Mouse (Mus musculus): ENCODE results near the gene Anapc15-ps. TPM values are rescaled to one million over a fixed set of nuclear protein-coding genes. Genes with fewer than 3 reads are reported as not detected.

The Anapc15-ps gene
- polyA plus RNA-seq, 1 experiment = 0.37 TPM

GRCm38 (mm10) chr10:95677356-95678109, 4.3 kb upstream of the Anapc15-ps start:
- Histone ChIP-seq H3ac (ENCODE audit: control insufficient read depth, insufficient read length) (no peak overlapping the region), H3K36me3 (ENCODE audit: control insufficient read depth, insufficient read depth) (no peaks in the 10 kb centered on the region), H3K4me2 (ENCODE audit: low read depth) (peak overlapping the region; percentile 48), H3K79me2 (ENCODE audit: control insufficient read depth, insufficient read depth) (no peaks in the 10 kb centered on the region), H3K4me3 (no peak overlapping the region), H3K27me3 (ENCODE audit: control insufficient read depth, insufficient read depth, insufficient read length) (no peaks in the 10 kb centered on the region)
- no peak for TF ChIP-seq POLR2AphosphoS2 (IDR thresholded peaks at IDR 0.05; ENCODE audit: insufficient read length, low read depth)
- no peak for TF ChIP-seq SRF (IDR thresholded peaks at IDR 0.05; ENCODE audit: control insufficient read depth, insufficient read length, low read depth)
- no peak for TF ChIP-seq MAX (IDR thresholded peaks at IDR 0.05; ENCODE audit: low read depth)
- peak in 2 of 3 experiments; percentile 81 to 83 for TF ChIP-seq MYOD1 (IDR thresholded peaks at IDR 0.05; ENCODE audit: control insufficient read depth in 1 of 3, insufficient read length in 2 of 3, low read depth in 2 of 3)
- TF ChIP-seq MYOG (IDR thresholded peaks at IDR 0.05; ENCODE audit: control insufficient read depth in 1 of 3, insufficient read depth in 1 of 3, insufficient read length in 2 of 3, low read depth in 2 of 3) = peak in 2 of 3 experiments; percentile 9 to 51
- no peak for TF ChIP-seq POLR2A (IDR thresholded peaks at IDR 0.05; ENCODE audit: insufficient read length, low read depth)
- no peak for TF ChIP-seq CEBPB (IDR thresholded peaks at IDR 0.05; ENCODE audit: insufficient read depth, poor library complexity, severe bottlenecking)
- TF ChIP-seq TCF3 (IDR thresholded peaks at IDR 0.05; ENCODE audit: insufficient read length, low read depth) = no peak

GRCm38 (mm10) chr10:95676991-95677355, 3.7 kb upstream of the Anapc15-ps start:
- H3ac ChIP-seq (ENCODE audit: control insufficient read depth, insufficient read length) = no peak overlapping the region
- no peak overlapping the region for H3K4me2 ChIP-seq (ENCODE audit: low read depth)
- no peaks in the 10 kb centered on the region for H3K79me2 ChIP-seq (ENCODE audit: control insufficient read depth, insufficient read depth)
- no peak overlapping the region for H3K4me3 ChIP-seq
- no peaks in the 10 kb centered on the region for H3K36me3 ChIP-seq (ENCODE audit: control insufficient read depth, insufficient read depth)
- TF ChIP-seq MYOD1 (IDR thresholded peaks at IDR 0.05; ENCODE audit: control insufficient read depth in 1 of 3, insufficient read length in 2 of 3, low read depth in 2 of 3) (no peak), SRF (IDR thresholded peaks at IDR 0.05; ENCODE audit: control insufficient read depth, insufficient read length, low read depth) (no peak), POLR2A (IDR thresholded peaks at IDR 0.05; ENCODE audit: insufficient read length, low read depth) (no peak), POLR2AphosphoS2 (IDR thresholded peaks at IDR 0.05; ENCODE audit: insufficient read length, low read depth) (no peak), MAX (IDR thresholded peaks at IDR 0.05; ENCODE audit: low read depth) (no peak), TCF3 (IDR thresholded peaks at IDR 0.05; ENCODE audit: insufficient read length, low read depth) (no peak), CEBPB (IDR thresholded peaks at IDR 0.05; ENCODE audit: insufficient read depth, poor library complexity, severe bottlenecking) (no peak)
- no peaks in the 10 kb centered on the region for H3K27me3 ChIP-seq (ENCODE audit: control insufficient read depth, insufficient read depth, insufficient read length)

- TF ChIP-seq TCF3 (IDR thresholded peaks at IDR 0.05; ENCODE audit: insufficient read length, low read depth) = no peak
- no peak for TF ChIP-seq E2F4 (IDR thresholded peaks at IDR 0.05; ENCODE audit: insufficient read depth)
- TF ChIP-seq POLR2A (IDR thresholded peaks at IDR 0.05; ENCODE audit: insufficient read length, low read depth) = no peak
- TF ChIP-seq USF1 (IDR thresholded peaks at IDR 0.05; ENCODE audit: low read depth) = no peak
- H3K4me3 ChIP-seq = no peak overlapping the region
- no peak overlapping the region for H3K4me2 ChIP-seq (ENCODE audit: low read depth)
- no peaks in the 10 kb centered on the region for H3K79me2 ChIP-seq (ENCODE audit: control insufficient read depth, insufficient read depth)
- no peaks in the 10 kb centered on the region for H3K27me3 ChIP-seq (ENCODE audit: control insufficient read depth, insufficient read depth, insufficient read length)
- H3K36me3 ChIP-seq (ENCODE audit: control insufficient read depth, insufficient read depth) = no peaks in the 10 kb centered on the region
- no peak overlapping the region for H3ac ChIP-seq (ENCODE audit: control insufficient read depth, insufficient read length)
Observed at GRCm38 (mm10) chr10:95676387-95676786, 3.1 kb upstream of the Anapc15-ps start.

GRCm38 (mm10) chr10:95670781-95671780, 2.2 kb downstream of the Anapc15-ps start:
- TF ChIP-seq POLR2AphosphoS2 (IDR thresholded peaks at IDR 0.05; ENCODE audit: insufficient read length, low read depth) (no peak), SRF (IDR thresholded peaks at IDR 0.05; ENCODE audit: control insufficient read depth, insufficient read length, low read depth) (no peak), MAX (IDR thresholded peaks at IDR 0.05; ENCODE audit: low read depth) (no peak), TCF3 (IDR thresholded peaks at IDR 0.05; ENCODE audit: insufficient read length, low read depth) (no peak), MYOG (IDR thresholded peaks at IDR 0.05; ENCODE audit: control insufficient read depth in 1 of 3, insufficient read depth in 1 of 3, insufficient read length in 2 of 3, low read depth in 2 of 3) (no peak), MYOD1 (IDR thresholded peaks at IDR 0.05; ENCODE audit: control insufficient read depth in 1 of 3, insufficient read length in 2 of 3, low read depth in 2 of 3) (peak in 1 of 3 experiments; percentile 17)
- Histone ChIP-seq H3K4me3 (no peak overlapping the region), H3K79me2 (ENCODE audit: control insufficient read depth, insufficient read depth) (no peaks in the 10 kb centered on the region), H3K27me3 (ENCODE audit: control insufficient read depth, insufficient read depth, insufficient read length) (no peaks in the 10 kb centered on the region), H3ac (ENCODE audit: control insufficient read depth, insufficient read length) (no peak overlapping the region), H3K36me3 (ENCODE audit: control insufficient read depth, insufficient read depth) (no peaks in the 10 kb centered on the region), H3K4me2 (ENCODE audit: low read depth) (peak overlapping the region; percentile 7)

- H3K4me2 ChIP-seq (ENCODE audit: low read depth) = no peak overlapping the region
- H3K27me3 ChIP-seq (ENCODE audit: control insufficient read depth, insufficient read depth, insufficient read length) = no peaks in the 10 kb centered on the region
- H3ac ChIP-seq (ENCODE audit: control insufficient read depth, insufficient read length) = no peak overlapping the region
- no peak overlapping the region for H3K4me3 ChIP-seq
- H3K36me3 ChIP-seq (ENCODE audit: control insufficient read depth, insufficient read depth) = no peaks in the 10 kb centered on the region
- no peaks in the 10 kb centered on the region for H3K79me2 ChIP-seq (ENCODE audit: control insufficient read depth, insufficient read depth)
- TF ChIP-seq SRF (IDR thresholded peaks at IDR 0.05; ENCODE audit: control insufficient read depth, insufficient read length, low read depth) = no peak
Observed at GRCm38 (mm10) chr10:95669872-95670271, 3.4 kb downstream of the Anapc15-ps start.

All from myocyte (in vitro differentiated cells).